ENCODE assay signal across 16 mouse cellular contexts in the genomic region with DNA sequence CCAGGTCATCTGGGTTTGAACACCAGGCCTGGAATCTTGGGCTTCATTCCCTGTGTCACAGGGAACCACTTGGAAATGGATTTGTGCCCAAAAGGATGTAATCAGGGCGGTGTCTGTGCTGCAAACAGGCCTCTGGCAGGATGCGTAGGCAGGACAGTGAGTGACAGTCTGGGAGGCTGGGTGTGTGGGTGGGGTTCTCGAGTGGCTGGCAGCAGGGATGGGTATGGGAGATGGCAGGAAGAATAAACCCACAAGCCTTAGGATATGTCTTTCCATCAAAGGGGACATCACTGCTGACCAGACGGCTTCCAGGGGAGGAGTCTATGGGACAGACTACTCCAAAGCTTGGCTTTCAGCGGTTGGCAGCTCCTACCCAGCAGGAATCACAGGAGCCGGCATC.
DNase-seq lines count a peak whose midpoint lies in the region; ATAC-seq and TF ChIP-seq lines count a peak whose summit lies in the region.
"Had no signal": no experiment of that assay in that cellular context is flagged by ENCODE, and none has a peak within 500 bp of the region (broad histone marks: within the 10 kb centered on the region; RNA-seq: fewer than 3 reads in every experiment).

No protein-coding gene starts in this region.

- peak; percentile 96 for ATAC-seq in frontal cortex, adult (ENCODE audit: low TSS enrichment)
- peak; percentile 32 for ATAC-seq in lung, postnatal 0 days
- ATAC-seq in intestine, embryonic 15.5 days: no peak
- ATAC-seq in liver, postnatal 0 days: no peak

- peak; percentile 27 for DNase-seq in adrenal gland, postnatal 14 days
- DNase-seq in adrenal gland, postnatal 10 days: no peak
- peak; percentile 62 to 67 for DNase-seq in layer of hippocampus, postnatal 14 days (ENCODE audit: low spot score in 2 of 2)
- peak; percentile 15 for DNase-seq in lung, postnatal 0 days (ENCODE audit: low spot score)
- no peak for DNase-seq in adrenal gland, adult 18-20 months (ENCODE audit: low spot score in 2 of 2)
- no peak for DNase-seq in liver, postnatal 0 days
- DNase-seq: cerebellum, postnatal 25 days; heart, postnatal 36 days; kidney, adult 2 months; thymus, postnatal 4 days had no signal

- no peak overlapping the region for H3K27ac ChIP-seq in lung, postnatal 0 days (ENCODE audit: low read length)
- H3K27ac ChIP-seq in intestine, embryonic 15.5 days: no peak overlapping the region
- no peak overlapping the region for H3K27ac ChIP-seq in liver, postnatal 0 days (ENCODE audit: low read depth)
- H3K27ac ChIP-seq: embryonic facial prominence, embryonic 15.5 days; gastrocnemius, adult 2 months; limb, embryonic 15.5 days; neural tube, embryonic 15.5 days had no signal

- no peaks in the 10 kb centered on the region for H3K27me3 ChIP-seq in lung, postnatal 0 days (replicated peaks; ENCODE audit: insufficient read depth, low read length)
- no peaks in the 10 kb centered on the region for H3K27me3 ChIP-seq in intestine, embryonic 15.5 days (replicated peaks)
- H3K27me3 ChIP-seq in liver, postnatal 0 days (ENCODE audit: insufficient read depth, low read length): no peaks in the 10 kb centered on the region
- H3K27me3 ChIP-seq: embryonic facial prominence, embryonic 15.5 days; limb, embryonic 15.5 days; neural tube, embryonic 15.5 days had no signal

- no peak overlapping the region for H3K4me2 ChIP-seq in lung, postnatal 0 days (replicated peaks; ENCODE audit: low read depth, low read length)
- H3K4me2 ChIP-seq in intestine, embryonic 15.5 days (replicated peaks): no peak overlapping the region
- no peak overlapping the region for H3K4me2 ChIP-seq in liver, postnatal 0 days (ENCODE audit: low read depth, low read length)
- H3K4me2 ChIP-seq: embryonic facial prominence, embryonic 15.5 days; limb, embryonic 15.5 days; neural tube, embryonic 15.5 days had no signal

- WGBS in lung, postnatal 0 days: 59% methylated on average over 6 of the region's 6 CpGs
- WGBS in intestine, embryonic 15.5 days: 81% methylated on average over 6 of the region's 6 CpGs
- 61% methylated on average over 6 of the region's 6 CpGs for WGBS in liver, postnatal 0 days (ENCODE audit: insufficient replicate concordance)

- no peaks in the 10 kb centered on the region for H3K36me3 ChIP-seq in lung, postnatal 0 days (ENCODE audit: insufficient read depth, low read length)
- H3K36me3 ChIP-seq in intestine, embryonic 15.5 days: no peaks in the 10 kb centered on the region
- H3K36me3 ChIP-seq in liver, postnatal 0 days (replicated peaks; ENCODE audit: insufficient read depth, low read length): no peaks in the 10 kb centered on the region
- H3K36me3 ChIP-seq: embryonic facial prominence, embryonic 15.5 days; limb, embryonic 15.5 days; neural tube, embryonic 15.5 days had no signal

- H3K4me3 ChIP-seq in lung, postnatal 0 days (ENCODE audit: low read depth, low read length): no peak overlapping the region
- no peak overlapping the region for H3K4me3 ChIP-seq in intestine, embryonic 15.5 days (replicated peaks)
- no peak overlapping the region for H3K4me3 ChIP-seq in liver, postnatal 0 days (ENCODE audit: low read depth, low read length)
- H3K4me3 ChIP-seq: embryonic facial prominence, embryonic 15.5 days; gastrocnemius, adult 2 months; limb, embryonic 15.5 days; neural tube, embryonic 15.5 days had no signal

- no peak for TF ChIP-seq CTCF in lung, postnatal 0 days (IDR thresholded peaks at IDR 0.05)
- TF ChIP-seq CTCF in liver, postnatal 0 days (IDR thresholded peaks at IDR 0.05; ENCODE audit: low read depth): no peak

- no peak overlapping the region for H3K9ac ChIP-seq in lung, postnatal 0 days (replicated peaks; ENCODE audit: low read depth)
- H3K9ac ChIP-seq in intestine, embryonic 15.5 days: no peak overlapping the region
- no peak overlapping the region for H3K9ac ChIP-seq in liver, postnatal 0 days (replicated peaks)
- H3K9ac ChIP-seq: embryonic facial prominence, embryonic 15.5 days; limb, embryonic 15.5 days; neural tube, embryonic 15.5 days had no signal

- no peak for TF ChIP-seq EP300 in lung, postnatal 0 days (IDR thresholded peaks at IDR 0.05)
- no peak for TF ChIP-seq EP300 in liver, postnatal 0 days (IDR thresholded peaks at IDR 0.05; ENCODE audit: low read depth)

- no peaks in the 10 kb centered on the region for H3K9me3 ChIP-seq in lung, postnatal 0 days (ENCODE audit: low read length)
- no peaks in the 10 kb centered on the region for H3K9me3 ChIP-seq in intestine, embryonic 15.5 days
- no peaks in the 10 kb centered on the region for H3K9me3 ChIP-seq in liver, postnatal 0 days (ENCODE audit: low read length)
- H3K9me3 ChIP-seq: embryonic facial prominence, embryonic 15.5 days; limb, embryonic 15.5 days; neural tube, embryonic 15.5 days had no signal

- no peaks in the 10 kb centered on the region for H3K4me1 ChIP-seq in lung, postnatal 0 days (ENCODE audit: insufficient read depth, low read depth, low read length)
- no peaks in the 10 kb centered on the region for H3K4me1 ChIP-seq in intestine, embryonic 15.5 days (replicated peaks)
- no peaks in the 10 kb centered on the region for H3K4me1 ChIP-seq in liver, postnatal 0 days (ENCODE audit: insufficient read depth)
- H3K4me1 ChIP-seq: embryonic facial prominence, embryonic 15.5 days; limb, embryonic 15.5 days; neural tube, embryonic 15.5 days had no signal

Comparison
In these comparisons a context has a peak if more than half of its experiments do, and no peak if none do; other contexts are left out.
1. DNase-seq: peak in adrenal gland, postnatal 14 days (single experiment), layer of hippocampus, postnatal 14 days (2 of 2) and lung, postnatal 0 days (single experiment); none in adrenal gland, postnatal 10 days (single experiment), adrenal gland, adult 18-20 months (0 of 2) and liver, postnatal 0 days (single experiment).
2. ATAC-seq: peak in frontal cortex, adult (single experiment) and lung, postnatal 0 days (single experiment); none in intestine, embryonic 15.5 days (single experiment) and liver, postnatal 0 days (single experiment).